Mouse (Mus musculus): ENCODE results near the gene Wwc2. TPM values are rescaled to one million over a fixed set of nuclear protein-coding genes. Genes with fewer than 3 reads are reported as not detected.

The Wwc2 gene
- polyA plus RNA-seq, 1 experiment from 2014 or later = 14.7 TPM

DNA sequence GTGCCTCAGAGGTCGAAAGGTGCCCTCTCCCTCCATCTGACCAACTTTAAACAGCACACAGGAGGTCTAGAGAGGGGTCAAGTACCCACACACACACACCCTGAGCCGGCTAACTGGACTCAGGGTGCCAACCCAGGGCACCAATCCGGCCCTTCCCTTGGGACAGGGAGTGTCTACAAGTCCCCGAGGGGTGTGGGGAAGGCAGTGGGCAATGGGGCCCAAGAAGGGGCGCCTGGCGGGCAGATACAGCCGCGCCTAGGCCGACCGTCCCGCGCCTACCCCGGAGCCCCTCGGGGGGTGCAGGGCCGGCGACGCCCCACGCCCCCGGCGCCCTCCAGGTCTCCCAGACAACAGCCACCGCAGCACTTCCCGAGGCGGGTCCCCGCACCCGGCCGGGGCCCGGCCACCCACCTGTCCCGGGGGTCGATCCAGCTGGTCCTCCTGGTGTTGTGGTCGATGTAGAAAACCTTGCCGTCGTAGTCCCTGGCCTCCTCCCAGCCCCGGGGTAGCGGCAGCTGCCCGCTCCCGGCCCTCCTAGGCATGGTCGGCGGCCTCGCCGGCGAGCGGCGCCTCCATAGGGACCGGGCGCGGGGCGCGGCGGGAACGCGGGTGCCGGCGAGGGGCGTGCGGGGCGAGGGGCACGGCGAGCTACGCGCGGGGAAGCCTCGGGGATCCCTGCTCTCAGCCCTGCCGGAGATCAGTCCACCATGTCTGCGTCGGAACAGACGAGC is 904 bp downstream of the Wwc2 start:
- Histone ChIP-seq H3K4me2 (ENCODE audit: low read length) (peak overlapping the region; percentile 73), H3K27me3 (ENCODE audit: control insufficient read depth, insufficient read depth, low read length) (no peaks in the 10 kb centered on the region), H3K9me3 (ENCODE audit: control insufficient read depth, low read length) (no peaks in the 10 kb centered on the region), H3K4me3 (ENCODE audit: control insufficient read depth in 1 of 2, insufficient read depth in 1 of 2, low read depth in 1 of 2, low read length in 2 of 2) (peak overlapping the region; percentile 90 to 99), H3K9ac (ENCODE audit: low read length) (peak overlapping the region; percentile 98), H3K4me1 (ENCODE audit: control insufficient read depth in 2 of 2, insufficient read depth in 2 of 2, low read length in 2 of 2) (peaks cover 27 to 56% of the 10 kb centered on the region in 2 experiments), H3K27ac (replicated peaks in 1 of 2; ENCODE audit: control insufficient read depth in 1 of 2, insufficient read depth in 1 of 2, low read depth in 2 of 2, low read length in 2 of 2) (peak overlapping the region; percentile 90 to 99), H3K36me3 (ENCODE audit: control insufficient read depth, insufficient read depth, low read length) (0 out of 2 replicates have a peak, but pooled peaks cover 5% of the 10 kb centered on the region)
- 0% methylated on average over 62 of the region's 66 CpGs for WGBS
- ATAC-seq (ENCODE audit: insufficient number of reproducible peaks, insufficient read depth, low FRiP score, low read depth) = peak; percentile 17; the same call in 1 of the 2 replicates

GRCm38 (mm10) chr8:47989211-47989610 is 1.5 kb downstream of the Wwc2 start:
- peak overlapping the region; percentile 73 for H3K4me2 ChIP-seq (ENCODE audit: low read length)
- peak overlapping the region; percentile 90 to 99 for H3K27ac ChIP-seq (replicated peaks in 1 of 2; ENCODE audit: control insufficient read depth in 1 of 2, insufficient read depth in 1 of 2, low read depth in 2 of 2, low read length in 2 of 2)
- peaks cover 22 to 50% of the 10 kb centered on the region in 2 experiments for H3K4me1 ChIP-seq (ENCODE audit: control insufficient read depth in 2 of 2, insufficient read depth in 2 of 2, low read length in 2 of 2)
- ATAC-seq (ENCODE audit: insufficient number of reproducible peaks, insufficient read depth, low FRiP score, low read depth) = no peak
- peak overlapping the region; percentile 98 for H3K9ac ChIP-seq (ENCODE audit: low read length)
- no peaks in the 10 kb centered on the region for H3K9me3 ChIP-seq (ENCODE audit: control insufficient read depth, low read length)
- H3K4me3 ChIP-seq (ENCODE audit: control insufficient read depth in 1 of 2, insufficient read depth in 1 of 2, low read depth in 1 of 2, low read length in 2 of 2) = peak overlapping the region; percentile 90 to 99
- H3K27me3 ChIP-seq (ENCODE audit: control insufficient read depth, insufficient read depth, low read length) = no peaks in the 10 kb centered on the region
- 0 out of 2 replicates have a peak, but pooled peaks cover 5% of the 10 kb centered on the region for H3K36me3 ChIP-seq (ENCODE audit: control insufficient read depth, insufficient read depth, low read length)
- 6% methylated on average over 8 of the region's 8 CpGs for WGBS

- 0 out of 2 replicates have a peak, but pooled peaks cover 5% of the 10 kb centered on the region for H3K36me3 ChIP-seq (ENCODE audit: control insufficient read depth, insufficient read depth, low read length)
- H3K9me3 ChIP-seq (ENCODE audit: control insufficient read depth, low read length) = no peaks in the 10 kb centered on the region
- peak overlapping the region; percentile 73 for H3K4me2 ChIP-seq (ENCODE audit: low read length)
- H3K4me1 ChIP-seq (ENCODE audit: control insufficient read depth in 2 of 2, insufficient read depth in 2 of 2, low read length in 2 of 2) = peaks cover 22 to 49% of the 10 kb centered on the region in 2 experiments
- peak overlapping the region in 1 of 2 experiments; percentile 6; a peak in 1 of 4 replicates for H3K4me3 ChIP-seq (ENCODE audit: control insufficient read depth in 1 of 2, insufficient read depth in 1 of 2, low read depth in 1 of 2, low read length in 2 of 2)
- peak overlapping the region; percentile 34; the same call in 1 of the 2 replicates for H3K9ac ChIP-seq (ENCODE audit: low read length)
- no peaks in the 10 kb centered on the region for H3K27me3 ChIP-seq (ENCODE audit: control insufficient read depth, insufficient read depth, low read length)
- no peak overlapping the region for H3K27ac ChIP-seq (replicated peaks in 1 of 2; ENCODE audit: control insufficient read depth in 1 of 2, insufficient read depth in 1 of 2, low read depth in 2 of 2, low read length in 2 of 2)
- WGBS = 78% methylated on average over 15 of the region's 15 CpGs
- no peak for ATAC-seq (ENCODE audit: insufficient number of reproducible peaks, insufficient read depth, low FRiP score, low read depth)
These were observed 2.6 kb downstream of the Wwc2 start for GRCm38 (mm10) chr8:47988111-47988510.

- peaks cover 16 to 39% of the 10 kb centered on the region in 2 experiments for H3K4me1 ChIP-seq (ENCODE audit: control insufficient read depth in 2 of 2, insufficient read depth in 2 of 2, low read length in 2 of 2)
- no peaks in the 10 kb centered on the region for H3K9me3 ChIP-seq (ENCODE audit: control insufficient read depth, low read length)
- no peaks in the 10 kb centered on the region for H3K27me3 ChIP-seq (ENCODE audit: control insufficient read depth, insufficient read depth, low read length)
- no peak overlapping the region for H3K9ac ChIP-seq (ENCODE audit: low read length)
- 66% methylated on average over 10 of the region's 10 CpGs for WGBS
- ATAC-seq (ENCODE audit: insufficient number of reproducible peaks, insufficient read depth, low FRiP score, low read depth) = no peak
- peaks cover 10% of the 10 kb centered on the region; the same call in 1 of the 2 replicates for H3K36me3 ChIP-seq (ENCODE audit: control insufficient read depth, insufficient read depth, low read length)
- no peak overlapping the region for H3K4me3 ChIP-seq (ENCODE audit: control insufficient read depth in 1 of 2, insufficient read depth in 1 of 2, low read depth in 1 of 2, low read length in 2 of 2)
- H3K27ac ChIP-seq (replicated peaks in 1 of 2; ENCODE audit: control insufficient read depth in 1 of 2, insufficient read depth in 1 of 2, low read depth in 2 of 2, low read length in 2 of 2) = no peak overlapping the region
- H3K4me2 ChIP-seq (ENCODE audit: low read length) = no peak overlapping the region
These were observed 5.1 kb downstream of the Wwc2 start for GRCm38 (mm10) chr8:47985644-47986043.

- Histone ChIP-seq H3K27me3 (ENCODE audit: control insufficient read depth, insufficient read depth, low read length) (no peaks in the 10 kb centered on the region), H3K9ac (ENCODE audit: low read length) (no peak overlapping the region), H3K4me2 (ENCODE audit: low read length) (no peak overlapping the region), H3K36me3 (ENCODE audit: control insufficient read depth, insufficient read depth, low read length) (peaks cover 10% of the 10 kb centered on the region; the same call in 1 of the 2 replicates), H3K4me3 (ENCODE audit: control insufficient read depth in 1 of 2, insufficient read depth in 1 of 2, low read depth in 1 of 2, low read length in 2 of 2) (no peak overlapping the region), H3K27ac (replicated peaks in 1 of 2; ENCODE audit: control insufficient read depth in 1 of 2, insufficient read depth in 1 of 2, low read depth in 2 of 2, low read length in 2 of 2) (no peak overlapping the region), H3K4me1 (ENCODE audit: control insufficient read depth in 2 of 2, insufficient read depth in 2 of 2, low read length in 2 of 2) (peaks cover 16 to 41% of the 10 kb centered on the region in 2 experiments), H3K9me3 (ENCODE audit: control insufficient read depth, low read length) (no peaks in the 10 kb centered on the region)
- ATAC-seq (ENCODE audit: insufficient number of reproducible peaks, insufficient read depth, low FRiP score, low read depth) = no peak
These were observed 5.5 kb downstream of the Wwc2 start for GRCm38 (mm10) chr8:47985243-47985642.

DNA sequence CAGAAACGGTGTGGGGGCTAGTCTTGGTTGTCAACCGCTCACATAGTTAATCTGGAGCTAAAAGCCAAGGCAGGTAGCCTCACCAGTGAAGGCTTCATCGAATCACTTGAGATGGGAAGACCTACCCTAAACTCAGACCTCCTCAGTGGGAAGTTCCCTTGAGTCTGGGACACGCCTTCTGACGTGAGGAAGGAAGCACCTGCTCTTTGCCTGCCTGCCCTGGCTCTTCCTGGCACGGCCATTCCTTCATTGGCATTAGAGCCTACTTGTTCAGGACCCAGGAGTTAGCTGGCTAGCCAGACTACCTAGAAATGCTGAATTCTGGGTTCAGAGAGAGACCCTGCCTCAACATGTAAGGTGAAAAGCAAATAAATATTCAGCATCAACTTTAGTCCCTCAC is 9.6 kb downstream of the Wwc2 start:
- Histone ChIP-seq H3K4me2 (ENCODE audit: low read length) (no peak overlapping the region), H3K27me3 (ENCODE audit: control insufficient read depth, insufficient read depth, low read length) (no peaks in the 10 kb centered on the region), H3K9me3 (ENCODE audit: control insufficient read depth, low read length) (no peaks in the 10 kb centered on the region), H3K4me3 (ENCODE audit: control insufficient read depth in 1 of 2, insufficient read depth in 1 of 2, low read depth in 1 of 2, low read length in 2 of 2) (no peak overlapping the region), H3K9ac (ENCODE audit: low read length) (no peak overlapping the region), H3K4me1 (ENCODE audit: control insufficient read depth in 2 of 2, insufficient read depth in 2 of 2, low read length in 2 of 2) (peaks cover 7 to 13% of the 10 kb centered on the region in 2 experiments; a peak in 2 of 4 replicates), H3K27ac (replicated peaks in 1 of 2; ENCODE audit: control insufficient read depth in 1 of 2, insufficient read depth in 1 of 2, low read depth in 2 of 2, low read length in 2 of 2) (no peak overlapping the region), H3K36me3 (ENCODE audit: control insufficient read depth, insufficient read depth, low read length) (peaks cover 6% of the 10 kb centered on the region; the same call in 1 of the 2 replicates)
- ATAC-seq (ENCODE audit: insufficient number of reproducible peaks, insufficient read depth, low FRiP score, low read depth) = no peak
- 91% methylated on average over 6 of the region's 6 CpGs for WGBS

DNA sequence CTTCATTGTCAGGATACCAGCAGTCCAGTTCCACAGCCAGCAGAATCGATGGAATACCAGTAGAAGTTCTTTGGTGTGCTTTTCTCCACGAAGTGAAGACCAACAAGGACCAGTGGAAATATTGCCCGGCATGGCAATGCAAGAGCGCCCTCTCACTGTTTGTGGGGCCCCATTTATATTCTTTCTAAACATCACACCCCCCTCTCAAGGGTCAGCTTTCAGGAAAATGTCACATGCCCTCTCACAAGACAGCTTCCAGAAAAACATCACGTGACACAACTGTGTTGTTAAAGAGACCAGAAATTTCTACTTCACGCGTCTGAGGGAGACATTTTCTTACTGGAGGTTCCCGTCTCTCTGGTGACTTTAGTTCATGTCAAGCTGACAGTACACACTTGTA is 10.8 kb downstream of the Wwc2 start:
- WGBS = 72% methylated on average over 8 of the region's 8 CpGs
- H3K27me3 ChIP-seq (ENCODE audit: control insufficient read depth, insufficient read depth, low read length) = no peaks in the 10 kb centered on the region
- H3K9me3 ChIP-seq (ENCODE audit: control insufficient read depth, low read length) = no peaks in the 10 kb centered on the region
- peaks cover 5 to 11% of the 10 kb centered on the region in 2 experiments; a peak in 3 of 4 replicates for H3K4me1 ChIP-seq (ENCODE audit: control insufficient read depth in 2 of 2, insufficient read depth in 2 of 2, low read length in 2 of 2)
- no peak overlapping the region for H3K4me3 ChIP-seq (ENCODE audit: control insufficient read depth in 1 of 2, insufficient read depth in 1 of 2, low read depth in 1 of 2, low read length in 2 of 2)
- no peak for ATAC-seq (ENCODE audit: insufficient number of reproducible peaks, insufficient read depth, low FRiP score, low read depth)
- no peak overlapping the region for H3K4me2 ChIP-seq (ENCODE audit: low read length)
- peaks cover 6% of the 10 kb centered on the region; the same call in 1 of the 2 replicates for H3K36me3 ChIP-seq (ENCODE audit: control insufficient read depth, insufficient read depth, low read length)
- no peak overlapping the region for H3K9ac ChIP-seq (ENCODE audit: low read length)
- H3K27ac ChIP-seq (replicated peaks in 1 of 2; ENCODE audit: control insufficient read depth in 1 of 2, insufficient read depth in 1 of 2, low read depth in 2 of 2, low read length in 2 of 2) = no peak overlapping the region
